Mouse (Mus musculus): ENCODE measurements around the gene Hmga1. TPM values are rescaled to one million over a fixed set of nuclear protein-coding genes. Genes with fewer than 3 reads are reported as not detected.

Hmga1 gene
- polyA plus RNA-seq, 1 experiment = 159 TPM

GRCm38 (mm10) chr17:27600286-27600685 is 44.0 kb downstream of the Hmga1 start:
- Histone ChIP-seq H3K4me1 (ENCODE audit: control insufficient read depth, insufficient read depth, low read length) (peaks cover 27% of the 10 kb centered on the region), H3K4me3 (ENCODE audit: insufficient read depth, low read length) (no peak overlapping the region), H3K27ac (ENCODE audit: insufficient read depth, low read depth, low read length) (no peak overlapping the region)
- TF ChIP-seq CTCF (IDR thresholded peaks at IDR 0.05; ENCODE audit: low read depth, low read length) (no peak), POLR2A (IDR thresholded peaks at IDR 0.05; ENCODE audit: borderline replicate concordance, low read depth, low read length) (no peak)

DNA sequence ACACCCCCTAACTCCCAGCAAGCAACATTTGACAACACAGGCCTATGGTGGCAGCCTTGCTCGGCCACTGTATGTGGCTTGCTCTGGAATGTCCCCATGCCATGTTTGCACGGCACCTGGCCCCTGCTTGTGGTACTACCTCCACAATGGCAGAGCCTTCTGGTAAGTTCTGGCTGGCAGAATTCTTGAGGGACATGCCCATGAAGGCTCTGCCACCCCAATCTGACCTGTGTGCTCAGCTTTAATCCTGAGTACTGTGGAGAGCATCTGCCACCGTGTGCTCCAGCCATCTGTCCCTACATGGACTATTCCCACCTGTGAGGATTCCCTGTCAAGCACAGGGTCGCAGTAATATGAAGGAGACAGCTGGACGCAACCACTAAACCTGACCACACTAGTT is 44.6 kb downstream of the Hmga1 start:
- Histone ChIP-seq H3K27ac (ENCODE audit: insufficient read depth, low read depth, low read length) (no peak overlapping the region), H3K4me3 (ENCODE audit: insufficient read depth, low read length) (no peak overlapping the region), H3K4me1 (ENCODE audit: control insufficient read depth, insufficient read depth, low read length) (peaks cover 27% of the 10 kb centered on the region)
- TF ChIP-seq CTCF (IDR thresholded peaks at IDR 0.05; ENCODE audit: low read depth, low read length) = no peak

GRCm38 (mm10) chr17:27603036-27603435 is 46.7 kb downstream of the Hmga1 start:
- Histone ChIP-seq H3K4me3 (ENCODE audit: insufficient read depth, low read length) (no peak overlapping the region), H3K4me1 (ENCODE audit: control insufficient read depth, insufficient read depth, low read length) (peaks cover 27% of the 10 kb centered on the region), H3K27ac (ENCODE audit: insufficient read depth, low read depth, low read length) (no peak overlapping the region)
- no peak for TF ChIP-seq POLR2A (IDR thresholded peaks at IDR 0.05; ENCODE audit: borderline replicate concordance, low read depth, low read length)
- no peak for TF ChIP-seq CTCF (IDR thresholded peaks at IDR 0.05; ENCODE audit: low read depth, low read length)

GRCm38 (mm10) chr17:27603522-27604234 is 47.4 kb downstream of the Hmga1 start:
- TF ChIP-seq CTCF (IDR thresholded peaks at IDR 0.05; ENCODE audit: low read depth, low read length) (no peak), POLR2A (IDR thresholded peaks at IDR 0.05; ENCODE audit: borderline replicate concordance, low read depth, low read length) (no peak)
- H3K27ac ChIP-seq (ENCODE audit: insufficient read depth, low read depth, low read length) = no peak overlapping the region
- no peak overlapping the region for H3K4me3 ChIP-seq (ENCODE audit: insufficient read depth, low read length)
- H3K4me1 ChIP-seq (ENCODE audit: control insufficient read depth, insufficient read depth, low read length) = peaks cover 22% of the 10 kb centered on the region

DNA sequence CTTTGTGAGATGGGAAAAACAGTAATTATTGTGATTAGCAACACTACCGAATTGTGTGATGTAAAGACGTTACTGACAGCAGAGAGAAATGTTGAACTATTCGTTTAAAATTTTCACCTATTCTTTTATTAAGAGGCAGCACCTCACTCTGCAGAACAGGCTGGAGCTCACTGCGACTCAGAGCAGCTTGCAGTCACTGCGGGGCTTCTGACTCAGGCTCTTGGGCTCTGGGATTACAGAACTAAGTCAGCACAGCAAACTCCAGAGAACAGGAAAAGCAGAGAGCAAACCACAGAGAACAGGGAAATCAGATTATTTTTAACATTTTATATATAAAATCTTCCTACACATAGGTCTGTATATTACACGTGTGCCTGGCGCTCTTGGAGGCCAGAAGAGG is 53.3 kb downstream of the Hmga1 start:
- Histone ChIP-seq H3K4me1 (ENCODE audit: control insufficient read depth, insufficient read depth, low read length) (peaks cover 27% of the 10 kb centered on the region), H3K4me3 (ENCODE audit: insufficient read depth, low read length) (no peak overlapping the region), H3K27ac (ENCODE audit: insufficient read depth, low read depth, low read length) (no peak overlapping the region)
- no peak for TF ChIP-seq POLR2A (IDR thresholded peaks at IDR 0.05; ENCODE audit: borderline replicate concordance, low read depth, low read length)
- TF ChIP-seq CTCF (IDR thresholded peaks at IDR 0.05; ENCODE audit: low read depth, low read length) = no peak

GRCm38 (mm10) chr17:27610679-27611518 is 54.6 kb downstream of the Hmga1 start:
- peaks cover 38% of the 10 kb centered on the region for H3K4me1 ChIP-seq (ENCODE audit: control insufficient read depth, insufficient read depth, low read length)
- TF ChIP-seq CTCF (IDR thresholded peaks at IDR 0.05; ENCODE audit: low read depth, low read length) (no peak), POLR2A (IDR thresholded peaks at IDR 0.05; ENCODE audit: borderline replicate concordance, low read depth, low read length) (no peak)
- H3K4me3 ChIP-seq (ENCODE audit: insufficient read depth, low read length) = no peak overlapping the region
- H3K27ac ChIP-seq (ENCODE audit: insufficient read depth, low read depth, low read length) = no peak overlapping the region

DNA sequence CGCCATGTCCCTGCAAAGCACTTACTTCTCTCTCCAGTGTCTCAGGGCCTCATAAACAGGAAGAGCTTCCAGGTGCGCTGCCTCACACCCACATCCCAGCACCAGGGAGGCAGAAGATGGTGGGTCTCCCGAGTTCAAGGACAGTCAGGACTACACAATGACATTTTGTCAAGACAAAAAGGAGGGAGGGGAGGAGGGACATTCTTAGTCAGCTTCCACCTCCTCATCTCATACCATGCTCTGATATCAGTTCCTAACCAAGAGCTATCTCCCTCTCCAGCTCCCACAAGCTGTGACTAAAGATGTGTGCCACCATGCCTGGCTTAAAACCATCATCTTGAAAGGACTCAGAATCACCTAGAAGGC is 55.2 kb downstream of the Hmga1 start:
- TF ChIP-seq POLR2A (IDR thresholded peaks at IDR 0.05; ENCODE audit: borderline replicate concordance, low read depth, low read length) (no peak), CTCF (IDR thresholded peaks at IDR 0.05; ENCODE audit: low read depth, low read length) (no peak)
- H3K4me1 ChIP-seq (ENCODE audit: control insufficient read depth, insufficient read depth, low read length) = peaks cover 42% of the 10 kb centered on the region
- H3K27ac ChIP-seq (ENCODE audit: insufficient read depth, low read depth, low read length) = no peak overlapping the region
- no peak overlapping the region for H3K4me3 ChIP-seq (ENCODE audit: insufficient read depth, low read length)

DNA sequence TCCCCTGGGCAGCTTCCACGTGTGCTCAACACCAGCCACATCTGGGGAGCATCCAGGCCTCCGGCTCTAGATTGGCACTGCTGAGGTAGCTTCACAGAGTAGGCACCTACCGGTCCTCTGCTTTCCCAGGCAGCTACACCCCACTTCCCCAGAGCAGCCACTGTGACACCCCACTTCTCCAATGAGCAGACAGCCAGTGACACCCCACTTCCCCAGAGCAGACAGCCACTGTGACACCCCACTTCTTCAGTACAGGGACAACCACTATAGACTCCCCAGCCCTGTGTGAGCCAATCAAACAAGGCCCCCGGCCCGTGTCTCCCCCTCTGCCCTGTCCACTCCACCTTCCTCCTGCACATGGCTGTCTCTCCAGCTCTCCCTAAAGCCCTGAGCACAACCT is 55.7 kb downstream of the Hmga1 start:
- peaks cover 46% of the 10 kb centered on the region for H3K4me1 ChIP-seq (ENCODE audit: control insufficient read depth, insufficient read depth, low read length)
- TF ChIP-seq CTCF (IDR thresholded peaks at IDR 0.05; ENCODE audit: low read depth, low read length) (no peak), POLR2A (IDR thresholded peaks at IDR 0.05; ENCODE audit: borderline replicate concordance, low read depth, low read length) (no peak)
- H3K27ac ChIP-seq (ENCODE audit: insufficient read depth, low read depth, low read length) = no peak overlapping the region
- H3K4me3 ChIP-seq (ENCODE audit: insufficient read depth, low read length) = no peak overlapping the region

GRCm38 (mm10) chr17:27613016-27613415 is 56.7 kb downstream of the Hmga1 start:
- peaks cover 46% of the 10 kb centered on the region for H3K4me1 ChIP-seq (ENCODE audit: control insufficient read depth, insufficient read depth, low read length)
- TF ChIP-seq POLR2A (IDR thresholded peaks at IDR 0.05; ENCODE audit: borderline replicate concordance, low read depth, low read length) (no peak), CTCF (IDR thresholded peaks at IDR 0.05; ENCODE audit: low read depth, low read length) (no peak)
- H3K4me3 ChIP-seq (ENCODE audit: insufficient read depth, low read length) = no peak overlapping the region
- H3K27ac ChIP-seq (ENCODE audit: insufficient read depth, low read depth, low read length) = no peak overlapping the region

Other genes with a start within 250 kb of the Hmga1 start
- gene Grm4, start 35.1 kb upstream of the Hmga1 start, polyA plus RNA-seq (2012; ENCODE audit: insufficient read depth, insufficient read length, missing spikeins) = not detected in 2 replicates
- gene AI413582, start 9.3 kb downstream of the Hmga1 start, polyA plus RNA-seq (2012; ENCODE audit: insufficient read depth, insufficient read length, missing spikeins) = 76.7 and 85.6 TPM in 2 replicates
- gene Nudt3, start 67.0 kb downstream of the Hmga1 start, polyA plus RNA-seq (2012; ENCODE audit: insufficient read depth, insufficient read length, missing spikeins) = 55.7 and 58.0 TPM in 2 replicates
- gene RPS10-NUDT3, start 78.7 kb downstream of the Hmga1 start, polyA plus RNA-seq (2012; ENCODE audit: insufficient read depth, insufficient read length, missing spikeins) = not detected in 2 replicates
- 1,367 and 1,405 TPM in 2 replicates for gene Rps10, start 80.2 kb downstream of the Hmga1 start, polyA plus RNA-seq (2012; ENCODE audit: insufficient read depth, insufficient read length, missing spikeins)
- not detected in 2 replicates for gene Pacsin1, start 99.0 kb downstream of the Hmga1 start, polyA plus RNA-seq (2012; ENCODE audit: insufficient read depth, insufficient read length, missing spikeins)
- gene Spdef, start 172.5 kb downstream of the Hmga1 start, polyA plus RNA-seq (2012; ENCODE audit: insufficient read depth, insufficient read length, missing spikeins) = not detected in 2 replicates